Mouse (Mus musculus): ENCODE results near the gene Gm21095. TPM values are rescaled to one million over a fixed set of nuclear protein-coding genes. Genes with fewer than 3 reads are reported as not detected.
"Not testable (repeated sequence)": the region's sequence is repeated elsewhere in the genome, so short reads cannot be mapped to it uniquely, and the experiment has no call there.

The Gm21095 gene
- total RNA-seq (2014; rRNA removed) (not detected in 2 replicates), polyA plus RNA-seq (2012; rRNA removed) (not detected in 2 replicates)

DNA sequence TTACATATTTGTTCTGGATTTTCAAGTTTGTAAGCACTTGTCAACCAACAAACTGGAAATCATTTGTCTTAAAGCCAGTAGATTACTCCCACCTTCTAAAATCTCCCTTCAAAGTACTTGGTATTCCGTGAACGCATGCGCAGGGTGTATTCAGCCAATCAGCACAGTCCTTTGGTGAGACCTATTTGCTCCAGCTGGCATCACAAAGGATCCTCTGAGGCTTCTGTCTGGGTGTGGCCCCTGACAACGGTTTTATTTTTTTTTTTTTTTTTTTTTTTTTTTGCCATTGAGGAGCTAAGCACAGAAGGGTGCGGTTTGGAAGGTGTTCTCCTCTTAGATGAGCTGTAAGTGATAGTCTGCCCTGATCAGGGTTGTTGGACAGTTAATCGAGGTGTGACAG is at the start of gene Gm21095:
Gene Gm21095 (plus strand): TSS at position 301 of the 400 bp plus-strand sequence.
- 50% methylated on average over 1 of the region's 6 CpGs for WGBS
- H3K4me1 ChIP-seq (ENCODE audit: control insufficient read depth, insufficient read depth, low read length); H3K79me2 ChIP-seq (ENCODE audit: control insufficient read depth, insufficient read depth, low read length): not testable (repeated sequence)

More for the DNA sequence above, at the start of gene Gm21095:
- H3K9ac ChIP-seq (ENCODE audit: low read depth, low read length); H3K27ac ChIP-seq (replicated peaks; ENCODE audit: insufficient read depth, low read depth, low read length); DNase-seq (ENCODE audit: extremely low read depth, low read depth, low spot score); H3K36me3 ChIP-seq (ENCODE audit: control insufficient read depth, insufficient read depth, low read length); H3K4me3 ChIP-seq (ENCODE audit: insufficient read depth, low read depth, low read length); H3K27me3 ChIP-seq (ENCODE audit: control insufficient read depth, insufficient read depth, low read length): not testable (repeated sequence)
